Mouse (Mus musculus): ENCODE measurements around the gene Tacc3. TPM values are rescaled to one million over a fixed set of nuclear protein-coding genes. Genes with fewer than 3 reads are reported as not detected.

The Tacc3 gene
- polyA plus RNA-seq, 1 experiment, result 7.7 TPM

GRCm38 (mm10) chr5:33675964-33676363 lies 18.0 kb downstream of the Tacc3 start:
- WGBS, result 0% methylated on average over 1 of the region's 1 CpGs
- Histone ChIP-seq H3K4me3 (ENCODE audit: low read depth, low read length) (no peak overlapping the region), H3K27me3 (ENCODE audit: control insufficient read depth, insufficient read depth, low read length) (no peaks in the 10 kb centered on the region), H3K36me3 (ENCODE audit: control insufficient read depth, insufficient read depth, low read length) (peaks cover 5% of the 10 kb centered on the region; the same call in 1 of the 2 replicates), H3K27ac (ENCODE audit: insufficient read depth, low read depth, low read length) (no peak overlapping the region), H3K4me1 (ENCODE audit: control insufficient read depth, insufficient read depth, insufficient read length, low read length) (no peaks in the 10 kb centered on the region)
- TF ChIP-seq CTCF (IDR thresholded peaks at IDR 0.05; ENCODE audit: extremely low read depth, insufficient read length, insufficient replicate concordance, low read depth, low read length), result peak; percentile 62; the same call in 1 of the 2 replicates
- no peak for TF ChIP-seq POLR2A (IDR thresholded peaks at IDR 0.05; ENCODE audit: low read depth, low read length)

- H3K27me3 ChIP-seq (ENCODE audit: control insufficient read depth, insufficient read depth, low read length), result no peaks in the 10 kb centered on the region
- 81% methylated on average over 5 of the region's 5 CpGs for whole genome bisulfite sequencing
- H3K27ac ChIP-seq (ENCODE audit: insufficient read depth, low read depth, low read length), result no peak overlapping the region
- TF ChIP-seq POLR2A (IDR thresholded peaks at IDR 0.05; ENCODE audit: low read depth, low read length) (no peak), CTCF (IDR thresholded peaks at IDR 0.05; ENCODE audit: extremely low read depth, insufficient read length, insufficient replicate concordance, low read depth, low read length) (no peak)
- no peak overlapping the region for H3K4me3 ChIP-seq (ENCODE audit: low read depth, low read length)
- H3K4me1 ChIP-seq (ENCODE audit: control insufficient read depth, insufficient read depth, insufficient read length, low read length), result no peaks in the 10 kb centered on the region
- no peaks in the 10 kb centered on the region for H3K36me3 ChIP-seq (ENCODE audit: control insufficient read depth, insufficient read depth, low read length)
Observed at GRCm38 (mm10) chr5:33678244-33678643, 20.3 kb downstream of the Tacc3 start.

GRCm38 (mm10) chr5:33681044-33681443 lies 23.1 kb downstream of the Tacc3 start:
- Histone ChIP-seq H3K27me3 (ENCODE audit: control insufficient read depth, insufficient read depth, low read length) (no peaks in the 10 kb centered on the region), H3K4me1 (ENCODE audit: control insufficient read depth, insufficient read depth, insufficient read length, low read length) (no peaks in the 10 kb centered on the region), H3K36me3 (ENCODE audit: control insufficient read depth, insufficient read depth, low read length) (no peaks in the 10 kb centered on the region), H3K27ac (ENCODE audit: insufficient read depth, low read depth, low read length) (no peak overlapping the region), H3K4me3 (ENCODE audit: low read depth, low read length) (no peak overlapping the region)
- TF ChIP-seq CTCF (IDR thresholded peaks at IDR 0.05; ENCODE audit: extremely low read depth, insufficient read length, insufficient replicate concordance, low read depth, low read length) (no peak), POLR2A (IDR thresholded peaks at IDR 0.05; ENCODE audit: low read depth, low read length) (no peak)
- 44% methylated on average over 3 of the region's 3 CpGs for WGBS

GRCm38 (mm10) chr5:33681611-33682388 lies 23.9 kb downstream of the Tacc3 start:
- WGBS, result 78% methylated on average over 15 of the region's 15 CpGs
- H3K36me3 ChIP-seq (ENCODE audit: control insufficient read depth, insufficient read depth, low read length), result no peaks in the 10 kb centered on the region
- H3K4me1 ChIP-seq (ENCODE audit: control insufficient read depth, insufficient read depth, insufficient read length, low read length), result no peaks in the 10 kb centered on the region
- H3K27me3 ChIP-seq (ENCODE audit: control insufficient read depth, insufficient read depth, low read length), result no peaks in the 10 kb centered on the region
- no peak overlapping the region for H3K27ac ChIP-seq (ENCODE audit: insufficient read depth, low read depth, low read length)
- TF ChIP-seq CTCF (IDR thresholded peaks at IDR 0.05; ENCODE audit: extremely low read depth, insufficient read length, insufficient replicate concordance, low read depth, low read length), result no peak
- no peak for TF ChIP-seq POLR2A (IDR thresholded peaks at IDR 0.05; ENCODE audit: low read depth, low read length)
- H3K4me3 ChIP-seq (ENCODE audit: low read depth, low read length), result no peak overlapping the region

GRCm38 (mm10) chr5:33682963-33683362 lies 25.0 kb downstream of the Tacc3 start:
- H3K4me3 ChIP-seq (ENCODE audit: low read depth, low read length), result no peak overlapping the region
- TF ChIP-seq CTCF (IDR thresholded peaks at IDR 0.05; ENCODE audit: extremely low read depth, insufficient read length, insufficient replicate concordance, low read depth, low read length), result no peak
- no peak for TF ChIP-seq POLR2A (IDR thresholded peaks at IDR 0.05; ENCODE audit: low read depth, low read length)
- no peaks in the 10 kb centered on the region for H3K36me3 ChIP-seq (ENCODE audit: control insufficient read depth, insufficient read depth, low read length)
- no peaks in the 10 kb centered on the region for H3K4me1 ChIP-seq (ENCODE audit: control insufficient read depth, insufficient read depth, insufficient read length, low read length)
- WGBS, result 81% methylated on average over 4 of the region's 4 CpGs
- H3K27me3 ChIP-seq (ENCODE audit: control insufficient read depth, insufficient read depth, low read length), result no peaks in the 10 kb centered on the region
- H3K27ac ChIP-seq (ENCODE audit: insufficient read depth, low read depth, low read length), result no peak overlapping the region

- Histone ChIP-seq H3K4me1 (ENCODE audit: control insufficient read depth, insufficient read depth, insufficient read length, low read length) (no peaks in the 10 kb centered on the region), H3K4me3 (ENCODE audit: low read depth, low read length) (no peak overlapping the region), H3K27ac (ENCODE audit: insufficient read depth, low read depth, low read length) (no peak overlapping the region), H3K27me3 (ENCODE audit: control insufficient read depth, insufficient read depth, low read length) (no peaks in the 10 kb centered on the region), H3K36me3 (ENCODE audit: control insufficient read depth, insufficient read depth, low read length) (no peaks in the 10 kb centered on the region)
- WGBS, result 47% methylated on average over 7 of the region's 7 CpGs
- peak; percentile 52; the same call in 1 of the 2 replicates for TF ChIP-seq CTCF (IDR thresholded peaks at IDR 0.05; ENCODE audit: extremely low read depth, insufficient read length, insufficient replicate concordance, low read depth, low read length)
- no peak for TF ChIP-seq POLR2A (IDR thresholded peaks at IDR 0.05; ENCODE audit: low read depth, low read length)
Observed at GRCm38 (mm10) chr5:33683897-33684652, 26.1 kb downstream of the Tacc3 start.

- H3K4me1 ChIP-seq (ENCODE audit: control insufficient read depth, insufficient read depth, insufficient read length, low read length), result peaks cover 2% of the 10 kb centered on the region; the same call in 1 of the 2 replicates
- H3K27ac ChIP-seq (ENCODE audit: insufficient read depth, low read depth, low read length), result no peak overlapping the region
- TF ChIP-seq CTCF (IDR thresholded peaks at IDR 0.05; ENCODE audit: extremely low read depth, insufficient read length, insufficient replicate concordance, low read depth, low read length) (no peak), POLR2A (IDR thresholded peaks at IDR 0.05; ENCODE audit: low read depth, low read length) (no peak)
- no peaks in the 10 kb centered on the region for H3K36me3 ChIP-seq (ENCODE audit: control insufficient read depth, insufficient read depth, low read length)
- WGBS, result 94% methylated on average over 4 of the region's 4 CpGs
- H3K27me3 ChIP-seq (ENCODE audit: control insufficient read depth, insufficient read depth, low read length), result no peaks in the 10 kb centered on the region
- H3K4me3 ChIP-seq (ENCODE audit: low read depth, low read length), result no peak overlapping the region
Observed at GRCm38 (mm10) chr5:33684932-33685331, 27.0 kb downstream of the Tacc3 start.
